Mouse (Mus musculus) urinary bladder, adult 2 months (tissue): ENCODE results near the gene Prickle4. TPM values are rescaled to one million over a fixed set of nuclear protein-coding genes. Genes with fewer than 3 reads are reported as not detected.
A peak's percentile ranks its signal among the peaks of the same experiment; 100 is the strongest.

Experiments
- DNase-seq: peaks from one replicate; pipeline ENCODE4 v3.0.0; 2022; ENCODE audit warnings: low spot score
- polyA plus RNA-seq: library from polyadenylated mRNA; depleted of rRNA; stranded (reverse); fragments of >200 nt; gene quantifications from 2 replicates; pipeline ENCODE4 v1.2.3, GENCODE M21; 2012

Prickle4 gene
- polyA plus RNA-seq, 1 experiment: 1.4 TPM

GRCm38 (mm10) chr17:47706196-47706595, 11.7 kb upstream of the Prickle4 start:
- DNase-seq: no peak

DNA sequence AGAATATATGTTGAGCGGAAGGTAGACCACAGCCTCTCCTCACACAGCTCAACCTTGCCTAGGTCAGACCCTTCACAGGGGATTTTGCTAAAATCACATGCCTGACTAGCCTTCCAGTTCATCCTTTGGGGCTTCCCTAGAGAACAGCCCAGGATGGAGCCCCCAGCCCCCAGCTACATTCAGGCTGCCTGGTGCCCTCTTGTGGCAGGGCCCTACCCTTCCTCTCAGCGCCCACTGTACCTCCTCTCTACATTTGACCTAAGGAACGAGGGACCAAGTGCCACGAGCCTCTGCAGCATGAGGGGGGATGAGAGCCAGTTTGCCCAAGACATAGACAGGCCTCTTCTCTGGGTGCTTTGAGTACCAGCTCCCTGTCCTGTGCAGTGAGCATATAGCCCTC, 10.2 kb upstream of the Prickle4 start:
- DNase-seq: no peak

DNA sequence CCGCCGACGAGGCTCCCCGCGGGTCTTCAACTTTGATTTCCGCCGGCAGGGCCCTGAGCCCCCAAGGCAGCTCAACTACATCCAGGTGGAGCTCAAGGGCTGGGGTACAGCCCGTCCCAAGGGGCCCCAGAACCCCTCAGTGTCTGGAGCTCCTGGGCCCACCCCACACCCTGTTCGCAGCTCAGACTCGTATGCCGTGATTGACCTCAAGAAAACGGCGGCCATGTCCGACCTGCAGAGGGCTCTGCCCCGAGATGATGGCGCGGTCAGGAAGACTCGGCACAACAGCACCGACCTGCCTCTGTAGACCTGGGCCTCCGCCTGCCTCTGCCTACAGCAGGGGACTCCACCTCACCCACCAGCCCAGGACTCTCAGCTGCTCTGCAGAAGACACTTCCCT, 9.0 kb upstream of the Prickle4 start:
- DNase-seq: no peak

- DNase-seq: no peak
Measured at GRCm38 (mm10) chr17:47702548-47703345, 8.2 kb upstream of the Prickle4 start.

GRCm38 (mm10) chr17:47701793-47702192, 7.3 kb upstream of the Prickle4 start:
- no peak for DNase-seq

DNA sequence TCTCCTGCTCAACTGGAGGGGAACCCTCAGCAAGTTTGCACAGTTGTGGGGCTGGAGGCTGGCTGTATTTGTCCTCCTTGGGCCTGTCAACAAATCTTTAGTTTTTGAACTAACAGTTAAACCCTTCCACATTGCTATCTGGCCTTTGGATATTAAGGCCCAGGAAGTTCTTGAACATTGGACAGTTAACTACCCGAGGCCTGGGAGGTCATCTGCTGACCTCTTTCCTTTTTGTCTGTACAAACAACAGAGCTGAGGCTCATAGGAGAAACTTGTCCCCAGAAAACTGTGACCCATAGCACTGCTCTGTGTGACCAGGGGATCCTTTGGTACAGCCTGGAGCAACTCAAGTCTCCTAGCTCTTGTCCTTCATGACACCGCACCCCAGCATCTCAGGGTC, 4.5 kb upstream of the Prickle4 start:
- DNase-seq: no peak

DNA sequence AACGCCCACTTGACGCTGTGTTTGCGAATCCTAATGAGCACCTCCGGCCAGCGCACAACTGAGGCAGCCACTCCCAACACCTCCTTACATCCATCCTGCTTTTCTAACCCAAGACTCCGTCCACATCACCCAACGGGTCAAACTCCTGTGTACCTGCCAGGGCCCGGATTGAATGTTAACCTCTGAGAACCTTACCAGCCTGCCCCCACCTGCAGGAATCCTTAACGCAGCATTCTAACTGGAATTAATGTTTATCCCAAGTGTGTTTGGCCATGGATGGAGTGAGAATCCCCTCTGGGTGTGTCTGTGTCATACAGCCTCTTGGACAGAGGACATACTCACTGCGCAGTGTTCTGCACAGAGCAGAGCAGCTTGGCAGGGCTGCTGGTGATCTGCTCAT, 3.6 kb upstream of the Prickle4 start:
- no peak for DNase-seq

GRCm38 (mm10) chr17:47695337-47695710, 788 bp upstream of the Prickle4 start:
- no peak for DNase-seq

DNA sequence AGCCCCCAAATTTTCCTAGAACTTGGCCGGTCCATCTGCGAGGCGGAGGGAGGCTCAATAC, 264 bp downstream of the Prickle4 start, which contains the start of gene Gm21981:
TSS of gene Gm21981 (minus strand) at position 14 of the 61 bp plus-strand sequence.
- DNase-seq: no peak

GRCm38 (mm10) chr17:47693671-47694441, 680 bp downstream of the Prickle4 start:
- DNase-seq: no peak

GRCm38 (mm10) chr17:47691650-47692049, 2.9 kb downstream of the Prickle4 start:
- DNase-seq: no peak

GRCm38 (mm10) chr17:47689894-47690293, 4.6 kb downstream of the Prickle4 start:
- no peak for DNase-seq

- peak; percentile 62 for DNase-seq
Measured at GRCm38 (mm10) chr17:47688608-47689575, 5.6 kb downstream of the Prickle4 start, which contains the start of gene Frs3. TSS of gene Frs3 (plus strand) at chr17:47689030.

GRCm38 (mm10) chr17:47688344-47688607, 6.3 kb downstream of the Prickle4 start, which contains the start of gene Tomm6:
TSS of gene Tomm6 (minus strand) at chr17:47688386.
- no peak for DNase-seq

- peak; percentile 75 for DNase-seq
Measured at GRCm38 (mm10) chr17:47687409-47688343, 6.9 kb downstream of the Prickle4 start.

DNA sequence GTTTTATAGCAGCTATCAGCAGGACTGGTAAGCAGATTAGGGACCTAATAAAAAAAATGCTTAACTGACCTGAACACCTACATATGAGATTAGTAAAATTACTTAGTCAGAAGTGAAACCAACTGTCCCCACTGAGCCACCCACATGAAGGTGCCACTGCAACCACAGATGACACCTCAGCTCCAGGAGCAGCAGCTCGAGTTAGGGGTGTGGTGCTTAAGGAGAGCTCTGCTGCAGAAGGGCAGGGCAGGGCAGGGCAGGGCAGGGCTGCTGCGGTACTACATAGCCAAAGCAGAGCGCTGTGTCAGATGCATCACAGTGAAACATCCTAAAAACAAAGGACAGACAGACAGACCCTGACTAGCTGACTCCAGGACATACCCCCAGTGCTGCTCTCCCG, 11.7 kb downstream of the Prickle4 start:
- no peak for DNase-seq

GRCm38 (mm10) chr17:47678702-47679101, 15.8 kb downstream of the Prickle4 start:
- no peak for DNase-seq

DNA sequence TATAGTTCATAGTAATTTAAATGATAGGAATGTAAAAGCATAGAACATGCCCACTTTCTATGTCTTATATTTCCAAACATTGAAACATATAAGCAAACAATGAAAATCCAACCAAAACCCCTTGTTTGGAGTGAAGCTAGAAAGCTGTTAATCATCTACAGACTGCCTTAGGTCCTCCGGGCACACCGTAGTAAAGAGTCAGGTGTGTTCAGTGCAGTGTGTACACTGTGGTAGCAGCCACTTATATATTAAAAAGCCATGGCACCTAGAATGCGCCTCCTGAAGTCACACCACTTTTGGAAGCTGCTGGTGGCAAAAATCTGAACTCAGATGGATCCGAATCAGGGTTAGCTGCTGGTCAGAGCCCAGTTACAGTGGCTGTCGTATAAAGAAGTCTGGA, 16.3 kb downstream of the Prickle4 start:
- DNase-seq: no peak

DNA sequence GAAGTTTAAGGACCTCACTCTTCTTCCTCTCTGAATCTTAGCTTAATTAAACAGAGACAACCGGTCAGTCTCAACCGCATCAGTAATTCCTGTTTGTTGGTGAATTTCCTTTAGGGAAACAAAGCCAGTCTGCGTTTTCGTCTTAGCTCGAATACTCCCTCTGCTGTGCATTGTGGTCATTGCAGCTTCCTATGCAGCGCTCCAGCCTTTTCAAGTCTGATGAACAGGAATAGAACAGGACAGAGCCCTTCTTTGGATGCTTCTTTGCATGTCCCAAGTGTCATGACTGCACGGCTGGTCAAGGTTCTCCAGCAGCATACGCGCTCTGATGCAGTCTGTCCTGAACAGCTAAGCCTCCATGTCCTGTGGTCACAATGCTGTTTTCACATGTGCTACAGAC, 18.0 kb downstream of the Prickle4 start:
- no peak for DNase-seq

GRCm38 (mm10) chr17:47672311-47673111, 22.0 kb downstream of the Prickle4 start:
- peak; percentile 56 for DNase-seq

DNA sequence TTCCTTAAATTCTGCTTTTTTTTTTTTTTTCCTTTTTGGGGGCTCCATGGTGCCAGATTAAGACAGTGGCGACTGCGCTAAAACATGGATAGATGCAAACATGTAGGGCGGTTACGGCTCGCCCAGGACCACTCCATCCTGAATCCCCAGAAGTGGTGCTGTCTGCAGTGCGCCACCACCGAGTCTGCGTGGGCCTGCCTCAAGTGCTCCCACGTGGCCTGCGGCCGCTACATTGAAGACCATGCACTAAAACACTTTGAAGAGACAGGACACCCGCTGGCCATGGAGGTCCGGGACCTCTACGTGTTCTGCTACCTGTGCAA, 22.6 kb downstream of the Prickle4 start:
- DNase-seq: no peak
